Mouse (Mus musculus): ENCODE measurements around the gene Abca7. TPM values are rescaled to one million over a fixed set of nuclear protein-coding genes. Genes with fewer than 3 reads are reported as not detected.
A peak's percentile ranks its signal among the peaks of the same experiment; 100 is the strongest.

Gene Abca7
- polyA plus RNA-seq, 1 experiment from 2014 or later = 5.8 TPM

DNA sequence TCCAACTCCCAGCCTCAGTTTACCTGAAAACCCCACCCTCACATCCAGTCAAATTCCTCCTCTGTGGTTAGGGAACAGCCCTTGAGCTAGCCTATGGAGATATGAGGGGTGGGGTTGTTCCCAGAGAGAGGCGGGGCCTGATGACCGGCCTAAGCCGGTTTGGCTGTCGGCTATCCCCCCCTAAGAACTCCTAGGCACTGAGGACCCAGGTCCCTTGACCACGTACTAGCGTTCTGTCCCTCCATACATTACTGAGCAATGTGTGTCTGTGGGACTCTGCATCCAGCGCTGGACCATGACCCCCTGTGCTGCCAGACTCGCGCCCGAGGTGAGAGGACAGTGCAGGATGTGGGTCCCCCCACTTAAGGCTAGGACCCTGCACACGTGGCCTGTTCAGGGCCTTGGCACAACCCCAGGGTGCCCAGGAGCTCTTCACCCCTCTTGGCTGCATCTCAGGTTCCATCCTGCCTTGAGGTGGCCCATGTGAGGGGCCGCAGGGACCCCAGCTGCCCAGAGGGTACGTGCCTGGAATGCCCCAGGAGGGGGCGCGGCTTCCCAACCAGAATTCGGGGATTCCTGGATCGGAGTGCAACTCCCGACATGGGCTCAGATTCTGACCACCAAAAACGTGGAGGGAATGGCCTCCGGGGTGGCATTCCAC, 23.3 kb downstream of the Abca7 start:
- Histone ChIP-seq H3K9ac (replicated peaks) (no peak overlapping the region; the same call in 1 of the 2 replicates), H3K4me2 (replicated peaks) (peak overlapping the region; percentile 19), H3K36me3 (no peaks in the 10 kb centered on the region), H3K27ac (no peak overlapping the region), H3K27me3 (peaks cover 57% of the 10 kb centered on the region), H3K4me1 (replicated peaks) (peaks cover 8% of the 10 kb centered on the region), H3K4me3 (replicated peaks) (0 out of 2 replicates have a peak overlapping the region, but pooled peaks have one; percentile 2), H3K9me3 (no peaks in the 10 kb centered on the region)
- 4% methylated on average over 20 of the region's 20 CpGs for WGBS
- peak; percentile 49; the same call in 1 of the 2 replicates for ATAC-seq

DNA sequence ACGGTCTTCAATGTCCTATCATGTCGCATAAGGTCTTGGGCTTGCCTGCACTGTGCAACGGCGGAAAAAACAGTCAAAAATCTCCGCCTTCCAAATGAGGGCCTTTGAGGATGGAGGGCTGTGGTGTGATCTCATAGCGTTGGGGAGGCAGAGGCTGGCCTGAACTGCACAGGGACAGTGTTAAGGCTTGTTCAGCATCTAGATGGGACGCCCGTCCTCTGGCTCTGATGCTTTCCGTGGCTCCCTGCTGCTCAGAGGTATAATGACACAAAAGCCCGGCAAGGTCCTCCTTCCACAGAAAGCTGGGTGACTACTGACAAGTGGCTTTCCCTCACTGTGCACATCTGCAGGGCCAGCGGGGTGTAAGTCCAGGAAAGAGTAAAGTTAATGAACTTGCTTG, 23.9 kb downstream of the Abca7 start:
- H3K4me3 ChIP-seq (replicated peaks) = no peak overlapping the region
- H3K9me3 ChIP-seq = no peaks in the 10 kb centered on the region
- ATAC-seq = no peak
- no peak overlapping the region; the same call in 1 of the 2 replicates for H3K9ac ChIP-seq (replicated peaks)
- no peaks in the 10 kb centered on the region for H3K36me3 ChIP-seq
- 17% methylated on average over 11 of the region's 11 CpGs for WGBS
- peaks cover 8% of the 10 kb centered on the region for H3K4me1 ChIP-seq (replicated peaks)
- 0 out of 2 replicates have a peak overlapping the region, but pooled peaks have one; percentile 19 for H3K4me2 ChIP-seq (replicated peaks)
- no peak overlapping the region for H3K27ac ChIP-seq
- peaks cover 51% of the 10 kb centered on the region for H3K27me3 ChIP-seq

- no peak overlapping the region for H3K27ac ChIP-seq
- H3K4me3 ChIP-seq (replicated peaks) = no peak overlapping the region
- no peaks in the 10 kb centered on the region for H3K9me3 ChIP-seq
- 81% methylated on average over 18 of the region's 18 CpGs for WGBS
- H3K36me3 ChIP-seq = no peaks in the 10 kb centered on the region
- peaks cover 45% of the 10 kb centered on the region for H3K27me3 ChIP-seq
- no peak for ATAC-seq
- H3K4me2 ChIP-seq (replicated peaks) = no peak overlapping the region
- H3K4me1 ChIP-seq (replicated peaks) = peaks cover 8% of the 10 kb centered on the region
- no peak overlapping the region for H3K9ac ChIP-seq (replicated peaks)
Observed at GRCm38 (mm10) chr10:80020603-80021319, 24.5 kb downstream of the Abca7 start.

DNA sequence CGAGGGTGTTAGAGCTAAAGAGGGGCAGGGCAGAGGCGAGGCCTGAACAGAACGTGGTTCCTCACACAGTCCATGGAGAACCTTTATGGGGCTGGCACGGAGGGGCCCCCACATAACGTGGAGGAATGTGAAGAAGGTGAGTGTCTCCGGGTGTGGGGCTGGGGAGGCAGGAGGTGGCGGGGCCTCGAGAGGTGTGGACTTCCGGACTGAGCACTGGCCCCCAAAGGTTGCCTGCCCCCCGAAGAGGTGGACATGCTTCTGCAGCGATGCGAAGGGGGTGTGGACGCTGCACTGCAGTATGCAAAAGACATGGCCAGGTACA, 25.0 kb downstream of the Abca7 start:
- H3K36me3 ChIP-seq = no peaks in the 10 kb centered on the region
- 94% methylated on average over 13 of the region's 13 CpGs for WGBS

DNA sequence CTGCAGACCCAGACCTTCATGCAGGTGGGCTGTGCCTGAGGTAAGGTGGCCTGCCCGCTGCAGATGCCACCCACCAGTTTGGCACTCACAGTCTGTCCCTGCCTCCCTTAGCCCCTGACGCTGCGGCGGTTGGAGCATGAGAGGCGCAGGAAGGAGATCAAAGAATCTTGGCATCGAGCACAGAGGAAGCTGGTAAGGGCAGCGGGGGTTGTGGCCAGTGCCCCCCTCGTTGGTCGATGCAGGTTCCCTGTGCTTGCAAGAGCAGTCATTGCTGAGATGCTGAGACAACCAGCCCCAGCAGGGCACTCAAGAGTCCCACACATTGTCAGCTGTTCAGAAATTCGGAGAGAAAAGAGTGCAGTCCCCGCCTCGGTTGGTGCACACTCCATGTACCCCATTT, 25.9 kb downstream of the Abca7 start:
- Histone ChIP-seq H3K9ac (replicated peaks) (no peak overlapping the region), H3K9me3 (no peaks in the 10 kb centered on the region), H3K27me3 (peaks cover 32% of the 10 kb centered on the region), H3K4me2 (replicated peaks) (no peak overlapping the region), H3K27ac (no peak overlapping the region), H3K4me1 (replicated peaks) (peaks cover 8% of the 10 kb centered on the region), H3K4me3 (replicated peaks) (no peak overlapping the region), H3K36me3 (no peaks in the 10 kb centered on the region)
- ATAC-seq = no peak
- 92% methylated on average over 12 of the region's 12 CpGs for WGBS

More for the DNA sequence above, 25.0 kb downstream of the Abca7 start:
- H3K4me3 ChIP-seq (replicated peaks) = no peak overlapping the region
- H3K9ac ChIP-seq (replicated peaks) = no peak overlapping the region
- H3K27ac ChIP-seq = no peak overlapping the region
- ATAC-seq = no peak
- H3K4me1 ChIP-seq (replicated peaks) = peaks cover 8% of the 10 kb centered on the region
- no peak overlapping the region for H3K4me2 ChIP-seq (replicated peaks)
- H3K9me3 ChIP-seq = no peaks in the 10 kb centered on the region
- H3K27me3 ChIP-seq = peaks cover 40% of the 10 kb centered on the region

DNA sequence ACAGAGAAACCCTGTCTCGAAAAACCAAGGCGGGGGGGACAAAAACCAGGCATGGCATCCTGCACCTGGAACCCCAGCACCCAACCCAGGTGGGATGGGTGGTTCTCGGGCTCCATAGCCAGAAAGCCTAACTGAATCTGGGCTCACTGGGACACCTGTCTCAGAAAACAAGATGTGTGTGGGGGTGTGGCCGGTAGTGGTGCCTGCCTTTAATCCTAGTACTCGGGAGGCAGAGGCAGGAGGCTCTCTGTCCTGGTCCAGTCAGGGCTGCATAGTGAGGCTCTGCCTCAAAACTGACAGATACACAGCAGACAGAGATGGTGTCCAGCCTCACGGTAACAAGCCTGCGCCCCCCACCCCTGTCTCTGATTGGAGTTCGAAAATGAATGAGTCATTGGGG, 26.5 kb downstream of the Abca7 start:
- WGBS = 96% methylated on average over 8 of the region's 8 CpGs
- H3K4me1 ChIP-seq (replicated peaks) = peaks cover 8% of the 10 kb centered on the region
- no peak overlapping the region for H3K27ac ChIP-seq
- peaks cover 26% of the 10 kb centered on the region for H3K27me3 ChIP-seq
- no peak overlapping the region for H3K4me3 ChIP-seq (replicated peaks)
- H3K9ac ChIP-seq (replicated peaks) = no peak overlapping the region
- H3K36me3 ChIP-seq = no peaks in the 10 kb centered on the region
- no peak overlapping the region for H3K4me2 ChIP-seq (replicated peaks)
- ATAC-seq = no peak
- no peaks in the 10 kb centered on the region for H3K9me3 ChIP-seq

DNA sequence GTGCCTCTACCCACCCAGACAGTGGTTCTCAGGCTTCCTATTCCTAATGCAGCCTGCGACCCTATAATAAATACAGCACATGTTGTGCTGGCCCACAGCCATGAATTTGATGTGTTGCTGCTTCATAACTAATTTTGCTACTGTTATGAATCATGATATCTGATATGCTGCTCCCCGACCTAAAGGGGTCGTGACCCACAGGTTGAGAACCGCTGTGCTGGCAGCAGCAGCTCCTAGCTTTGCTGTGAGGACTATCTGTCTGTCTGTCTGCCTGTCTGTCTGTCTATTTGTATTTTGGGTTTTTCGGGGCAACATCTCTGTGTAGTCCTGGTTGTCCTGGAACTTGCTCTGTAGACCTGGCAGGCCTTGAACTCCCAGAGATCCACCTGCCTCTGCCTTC, 27.5 kb downstream of the Abca7 start:
- Histone ChIP-seq H3K4me1 (replicated peaks) (peaks cover 8% of the 10 kb centered on the region), H3K27me3 (peaks cover 21% of the 10 kb centered on the region), H3K27ac (no peak overlapping the region), H3K4me2 (replicated peaks) (no peak overlapping the region), H3K9me3 (no peaks in the 10 kb centered on the region), H3K9ac (replicated peaks) (no peak overlapping the region), H3K36me3 (no peaks in the 10 kb centered on the region), H3K4me3 (replicated peaks) (no peak overlapping the region)
- 84% methylated on average over 5 of the region's 5 CpGs for WGBS
- no peak for ATAC-seq

DNA sequence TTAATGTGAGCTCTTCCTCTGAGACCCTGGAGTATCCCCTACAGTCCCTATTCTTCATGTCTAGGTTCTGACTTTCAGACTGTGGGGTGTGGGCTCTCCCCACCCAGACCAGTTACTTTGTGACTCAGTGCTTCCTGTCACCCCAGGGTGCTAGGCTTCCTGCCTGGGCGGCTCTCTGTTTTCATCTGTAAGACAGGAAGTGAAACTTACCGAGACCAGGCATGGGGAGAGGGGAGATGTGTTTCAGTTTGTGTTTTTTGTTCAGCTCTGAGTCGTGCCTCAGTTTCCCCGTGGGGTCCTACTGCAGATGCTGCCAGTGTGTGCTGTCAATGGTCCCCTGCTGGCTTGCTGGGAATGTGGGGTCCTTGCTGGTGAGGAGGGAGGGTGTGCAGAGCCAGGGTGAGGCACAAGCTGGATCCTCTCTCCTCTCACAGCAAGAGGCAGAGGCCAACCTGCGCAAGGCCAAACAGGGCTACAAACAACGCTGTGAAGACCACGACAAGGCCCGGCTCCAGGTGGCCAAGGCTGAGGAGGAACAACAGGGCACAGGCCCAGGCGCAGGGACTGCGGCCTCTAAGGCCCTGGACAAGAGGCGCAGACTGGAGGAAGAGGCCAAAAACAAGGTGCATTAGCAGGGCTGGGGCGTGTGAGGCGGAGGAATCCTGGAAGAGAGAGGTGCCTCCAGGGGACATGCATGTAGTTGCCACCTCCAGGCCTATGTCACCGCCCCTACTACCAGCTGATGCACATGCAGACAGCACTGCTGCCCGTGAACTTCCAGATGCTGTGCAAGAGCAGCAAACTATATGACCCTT, 28.1 kb downstream of the Abca7 start:
- H3K4me2 ChIP-seq (replicated peaks) = no peak overlapping the region
- no peak for ATAC-seq
- peak overlapping the region; percentile 14; the same call in 1 of the 2 replicates for H3K27ac ChIP-seq
- peaks cover 14% of the 10 kb centered on the region for H3K27me3 ChIP-seq
- no peaks in the 10 kb centered on the region for H3K36me3 ChIP-seq
- no peak overlapping the region for H3K4me3 ChIP-seq (replicated peaks)
- peaks cover 6% of the 10 kb centered on the region for H3K4me1 ChIP-seq (replicated peaks)
- no peak overlapping the region for H3K9ac ChIP-seq (replicated peaks)
- H3K9me3 ChIP-seq = no peaks in the 10 kb centered on the region
- 78% methylated on average over 15 of the region's 15 CpGs for WGBS

DNA sequence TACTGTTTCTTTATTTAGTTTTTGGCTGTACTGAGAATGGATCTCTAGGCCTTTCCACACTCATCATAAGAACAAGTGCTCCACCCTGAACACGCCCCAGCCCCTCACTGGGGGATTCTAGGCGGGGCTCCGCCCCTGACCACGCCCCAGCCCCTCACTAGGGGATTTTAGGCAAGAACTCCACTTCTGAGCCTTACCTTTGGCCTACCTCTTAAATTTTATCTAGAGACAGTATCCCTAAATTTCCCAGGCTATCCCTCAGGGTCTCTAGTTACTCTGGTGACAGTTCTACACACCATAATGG, 28.7 kb downstream of the Abca7 start:
- Histone ChIP-seq H3K9ac (replicated peaks) (no peak overlapping the region), H3K27ac (no peak overlapping the region), H3K4me3 (replicated peaks) (no peak overlapping the region), H3K36me3 (no peaks in the 10 kb centered on the region), H3K4me2 (replicated peaks) (no peak overlapping the region), H3K4me1 (replicated peaks) (peaks cover under 1% of the 10 kb centered on the region; the same call in 1 of the 2 replicates), H3K9me3 (no peaks in the 10 kb centered on the region), H3K27me3 (peaks cover 8% of the 10 kb centered on the region)
- 61% methylated on average over 4 of the region's 4 CpGs for WGBS
- no peak for ATAC-seq

DNA sequence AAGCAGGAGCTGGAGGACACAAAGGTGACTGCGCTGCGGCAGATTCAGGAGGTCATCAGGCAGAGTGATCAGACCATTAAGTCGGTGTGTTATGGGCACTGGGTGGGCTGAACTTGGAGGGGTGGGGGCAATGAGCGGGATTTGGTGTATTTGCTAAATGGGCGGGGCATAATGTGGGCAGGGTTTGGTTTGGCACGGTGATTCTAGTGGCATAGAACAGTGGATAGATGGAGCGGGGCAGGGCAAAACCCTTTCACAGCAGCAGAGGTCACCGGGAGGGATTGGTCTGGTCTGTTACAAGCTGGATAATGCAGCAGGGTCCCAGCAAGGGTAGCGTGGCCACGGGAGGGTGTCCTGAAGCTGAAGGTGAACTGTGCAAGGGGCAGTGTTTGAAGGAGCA, 29.2 kb downstream of the Abca7 start:
- Histone ChIP-seq H3K9me3 (no peaks in the 10 kb centered on the region), H3K4me2 (replicated peaks) (no peak overlapping the region), H3K9ac (replicated peaks) (no peak overlapping the region), H3K4me1 (replicated peaks) (no peaks in the 10 kb centered on the region), H3K27me3 (peaks cover 4% of the 10 kb centered on the region), H3K36me3 (no peaks in the 10 kb centered on the region), H3K4me3 (replicated peaks) (no peak overlapping the region), H3K27ac (no peak overlapping the region)
- WGBS = 83% methylated on average over 10 of the region's 10 CpGs
- no peak for ATAC-seq

DNA sequence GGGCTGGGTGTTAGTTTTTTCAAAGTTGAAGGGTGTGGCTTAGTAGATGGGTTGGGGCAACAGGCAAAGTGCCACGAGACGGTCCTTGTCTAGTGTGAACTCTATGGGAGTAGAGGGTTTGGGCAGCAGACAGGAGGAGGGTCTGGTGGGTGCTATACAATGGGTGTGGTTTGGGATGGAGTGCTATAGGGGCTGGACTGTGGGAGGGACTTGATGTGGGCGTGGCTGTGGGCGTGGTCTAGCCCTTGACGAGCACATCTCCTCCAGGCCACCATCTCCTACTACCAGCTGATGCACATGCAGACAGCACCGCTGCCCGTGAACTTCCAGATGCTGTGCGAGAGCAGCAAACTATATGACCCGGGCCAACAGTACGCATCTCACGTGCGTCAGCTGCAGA, 29.6 kb downstream of the Abca7 start:
- WGBS = 58% methylated on average over 12 of the region's 12 CpGs
- no peak overlapping the region for H3K27ac ChIP-seq
- H3K27me3 ChIP-seq = no peaks in the 10 kb centered on the region; the same call in 1 of the 2 replicates
- H3K4me3 ChIP-seq (replicated peaks) = no peak overlapping the region
- no peak overlapping the region for H3K4me2 ChIP-seq (replicated peaks)
- no peaks in the 10 kb centered on the region for H3K9me3 ChIP-seq
- H3K36me3 ChIP-seq = no peaks in the 10 kb centered on the region
- H3K4me1 ChIP-seq (replicated peaks) = no peaks in the 10 kb centered on the region
- 0 out of 2 replicates have a peak, but pooled peaks have one; percentile 27 for ATAC-seq
- H3K9ac ChIP-seq (replicated peaks) = no peak overlapping the region
